Mouse (Mus musculus): ENCODE measurements at regions not wholly inside any gene's neighbourhood (a gene's known extent, or its start where the extent isn't known, plus 50 kb on each side); places are given as distances from the start of the nearest gene placed in this dataset.

- intact Hi-C loops (cut with DNase I): no loop called here
- DNase-seq (ENCODE audit: low spot score in 2 of 2): no peak
Observed at GRCm38 (mm10) chr8:65443266-65443665, 174.4 kb upstream of the March1 start.

GRCm38 (mm10) chr8:65420870-65421269, 196.8 kb upstream of the March1 start:
- DNase-seq (ENCODE audit: low spot score in 2 of 2): no peak
- intact Hi-C loops (cut with DNase I): no loop called here

GRCm38 (mm10) chr8:65417897-65418296, 199.8 kb upstream of the March1 start:
- no peak for DNase-seq (ENCODE audit: low spot score in 2 of 2)
- intact Hi-C loops (cut with DNase I): no loop called here

GRCm38 (mm10) chr8:65414201-65414600, 203.5 kb upstream of the March1 start:
- intact Hi-C loops (cut with DNase I): no loop called here
- no peak for DNase-seq (ENCODE audit: low spot score in 2 of 2)

GRCm38 (mm10) chr8:65412291-65412690, 205.4 kb upstream of the March1 start:
- intact Hi-C loops (cut with DNase I): no loop called here
- DNase-seq (ENCODE audit: low spot score in 2 of 2): no peak

DNA sequence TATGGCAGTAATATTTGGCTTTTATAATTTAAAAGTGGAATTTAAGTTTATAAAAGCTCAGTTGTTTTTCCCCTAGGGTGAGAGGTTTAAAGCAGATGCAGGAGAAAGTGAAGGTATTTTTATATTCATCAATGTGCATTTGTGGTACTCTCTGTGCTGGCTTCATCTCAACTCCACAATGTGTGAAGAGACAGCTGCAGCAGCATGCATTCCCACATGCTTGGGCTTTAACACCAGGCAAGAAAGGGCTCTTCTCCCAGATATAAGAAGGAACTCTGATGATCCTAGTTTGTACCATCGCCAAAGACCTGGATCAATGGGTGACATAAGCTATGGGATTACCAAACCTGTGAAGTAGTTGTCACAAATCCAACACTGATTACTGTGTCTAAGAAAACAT, 221.9 kb upstream of the March1 start:
- intact Hi-C loops (cut with DNase I): no loop called here
- no peak for DNase-seq (ENCODE audit: low spot score in 2 of 2)

DNA sequence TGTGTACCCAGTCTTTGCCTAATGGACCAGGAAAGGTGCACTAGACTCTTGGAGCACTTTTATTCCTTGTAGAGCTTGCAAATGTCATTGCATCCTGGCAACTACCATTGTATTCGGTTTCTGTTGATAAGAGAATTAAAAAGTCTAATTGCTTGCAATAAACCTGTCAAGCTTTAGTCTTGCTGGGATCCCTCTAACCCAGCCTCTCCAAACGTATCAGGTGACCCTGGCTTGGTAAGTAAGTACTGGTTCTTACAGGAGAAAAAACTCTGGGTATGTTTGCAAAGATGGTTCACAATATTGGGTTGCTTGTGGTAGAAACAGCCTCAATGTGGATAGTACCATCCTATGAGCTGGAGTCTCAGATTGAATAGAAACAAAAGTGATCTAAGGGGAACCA, 226.6 kb upstream of the BC030870 start:
- DNase-seq (ENCODE audit: low spot score in 2 of 2): no peak
- intact Hi-C loops (cut with DNase I): no loop called here

- intact Hi-C loops (cut with DNase I): no loop called here
- DNase-seq (ENCODE audit: low spot score in 2 of 2): peak; percentile 8 to 12
Observed at GRCm38 (mm10) chr8:65349396-65349795, 220.0 kb upstream of the BC030870 start.

DNA sequence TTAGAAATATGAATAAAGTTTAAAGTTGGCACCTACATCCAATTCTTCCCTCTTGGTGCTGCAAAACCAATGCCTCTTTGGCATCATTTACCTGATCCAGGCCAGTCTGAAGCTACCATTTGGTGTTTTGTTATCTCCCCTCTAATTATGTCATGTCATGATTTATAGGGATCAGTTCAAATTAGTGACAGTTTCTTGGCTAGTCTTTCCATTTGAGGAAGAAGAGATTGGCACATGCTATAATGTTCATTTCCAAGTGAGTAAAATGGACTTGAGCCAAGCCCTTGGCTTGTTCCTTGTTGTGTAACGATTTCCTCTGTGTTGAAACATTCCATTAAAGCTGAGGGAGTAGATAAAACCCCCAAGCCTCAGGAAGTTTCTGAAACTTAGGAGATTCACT, 201.8 kb upstream of the BC030870 start:
- intact Hi-C loops (cut with DNase I): no loop called here
- DNase-seq (ENCODE audit: low spot score in 2 of 2): no peak

DNA sequence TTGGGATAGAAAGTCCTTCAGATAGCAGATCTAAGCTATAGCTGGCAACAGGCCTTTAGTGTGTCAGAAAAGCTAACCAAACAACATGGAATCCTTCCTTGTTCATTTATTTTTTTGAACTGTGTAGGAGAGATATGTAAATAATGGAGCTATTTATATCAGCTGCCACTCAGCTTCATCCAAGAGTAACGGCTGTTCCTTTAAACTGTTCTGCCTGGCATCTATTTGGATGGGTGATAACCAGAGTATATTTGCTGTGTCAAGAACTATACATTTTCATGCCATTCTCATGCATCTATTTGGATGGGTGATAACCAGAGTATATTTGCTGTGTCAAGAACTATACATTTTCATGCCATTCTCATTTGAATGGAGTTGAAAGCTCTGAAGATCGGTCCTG, 159.3 kb upstream of the BC030870 start:
- intact Hi-C loops (cut with DNase I): no loop called here

GRCm38 (mm10) chr8:65280390-65280789, 151.0 kb upstream of the BC030870 start:
- intact Hi-C loops (cut with DNase I): no loop called here

More for the DNA sequence above, 159.3 kb upstream of the BC030870 start:
- DNase-seq (ENCODE audit: low spot score in 2 of 2): no peak

More at GRCm38 (mm10) chr8:65280390-65280789, 151.0 kb upstream of the BC030870 start:
- no peak for DNase-seq (ENCODE audit: low spot score in 2 of 2)
